Mouse (Mus musculus) erythroid progenitor cell, adult 5-6 weeks (primary cell): ENCODE data around the gene Bach2. TPM values are rescaled to one million over a fixed set of nuclear protein-coding genes. Genes with fewer than 3 reads are reported as not detected.

ENCODE experiments used
- ATAC-seq: replicated peaks from 2 replicates; pipeline ENCODE4 v1.8.0; 2016; ENCODE audit warnings: moderate number of reproducible peaks, mild to moderate bottlenecking, moderate TSS enrichment, inconsistent platforms; ENCODE audit not compliant: poor library complexity, low FRiP score, severe bottlenecking
- total RNA-seq, 2 experiments: library from RNA; stranded (forward) in 1 of 2; stranded (reverse) in 1 of 2; fragments of 150-400 nt in 1 of 2; fragments of 186-747, 209-891 nt in 1 of 2; gene quantifications; 2 replicates each; pipeline versions ENCODE4 v1.2.3 to v1.2.4; 2015 to 2017; ENCODE audit warnings: low replicate concordance in 2 of 2

The Bach2 gene
- total RNA-seq, 2 experiments from 2014 or later = 2.1 to 14.7 TPM

DNA sequence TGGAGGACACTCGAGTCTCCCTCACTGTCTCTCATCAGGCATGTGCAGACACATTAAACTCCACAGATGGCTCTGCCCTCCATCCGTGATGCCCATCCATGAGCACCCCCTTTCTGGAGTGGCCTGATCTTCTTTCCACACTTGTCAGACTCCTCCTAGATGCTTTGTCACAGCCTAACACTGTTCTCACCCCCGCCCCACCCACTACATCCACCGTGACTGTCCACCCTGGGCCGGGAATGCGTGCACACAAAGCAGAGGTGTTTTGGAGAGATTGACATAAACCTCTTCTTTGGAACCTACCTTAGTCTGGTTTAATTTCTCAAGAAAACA, 202.1 kb downstream of the Bach2 start:
- ATAC-seq = no peak

GRCm38 (mm10) chr4:32444671-32445196, 206.1 kb downstream of the Bach2 start:
- ATAC-seq = no peak

DNA sequence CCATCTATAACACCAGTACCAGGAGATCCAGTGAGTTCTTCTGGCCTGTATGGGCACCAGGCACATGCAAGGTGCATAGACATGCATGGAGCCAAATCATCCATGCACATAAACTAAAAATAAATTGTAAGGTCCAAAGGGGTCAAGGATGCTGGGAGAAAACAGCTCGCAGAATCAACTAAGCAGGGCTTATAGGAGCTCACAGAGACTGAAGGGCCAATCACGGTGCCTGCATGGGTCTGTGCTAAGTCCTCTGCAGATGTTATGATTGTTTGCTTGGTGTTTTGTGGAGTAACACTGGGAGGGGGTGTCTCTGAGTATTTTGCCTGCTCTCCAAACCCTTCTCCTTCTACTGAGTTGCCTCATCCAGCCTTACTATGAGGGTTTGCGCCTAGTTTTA, 209.2 kb downstream of the Bach2 start:
- ATAC-seq = no peak

- ATAC-seq = no peak
These were observed 223.4 kb downstream of the Bach2 start for GRCm38 (mm10) chr4:32461986-32462385.

- ATAC-seq = no peak
These were observed 224.5 kb downstream of the Bach2 start for GRCm38 (mm10) chr4:32463065-32463464.

- ATAC-seq = no peak
These were observed 225.9 kb downstream of the Bach2 start for GRCm38 (mm10) chr4:32464540-32464939.

- ATAC-seq = no peak
These were observed 227.4 kb downstream of the Bach2 start for GRCm38 (mm10) chr4:32466031-32466430.

GRCm38 (mm10) chr4:32477977-32478660, 239.5 kb downstream of the Bach2 start:
- no peak for ATAC-seq

- ATAC-seq = no peak
These were observed 240.6 kb downstream of the Bach2 start for GRCm38 (mm10) chr4:32479231-32479630.

DNA sequence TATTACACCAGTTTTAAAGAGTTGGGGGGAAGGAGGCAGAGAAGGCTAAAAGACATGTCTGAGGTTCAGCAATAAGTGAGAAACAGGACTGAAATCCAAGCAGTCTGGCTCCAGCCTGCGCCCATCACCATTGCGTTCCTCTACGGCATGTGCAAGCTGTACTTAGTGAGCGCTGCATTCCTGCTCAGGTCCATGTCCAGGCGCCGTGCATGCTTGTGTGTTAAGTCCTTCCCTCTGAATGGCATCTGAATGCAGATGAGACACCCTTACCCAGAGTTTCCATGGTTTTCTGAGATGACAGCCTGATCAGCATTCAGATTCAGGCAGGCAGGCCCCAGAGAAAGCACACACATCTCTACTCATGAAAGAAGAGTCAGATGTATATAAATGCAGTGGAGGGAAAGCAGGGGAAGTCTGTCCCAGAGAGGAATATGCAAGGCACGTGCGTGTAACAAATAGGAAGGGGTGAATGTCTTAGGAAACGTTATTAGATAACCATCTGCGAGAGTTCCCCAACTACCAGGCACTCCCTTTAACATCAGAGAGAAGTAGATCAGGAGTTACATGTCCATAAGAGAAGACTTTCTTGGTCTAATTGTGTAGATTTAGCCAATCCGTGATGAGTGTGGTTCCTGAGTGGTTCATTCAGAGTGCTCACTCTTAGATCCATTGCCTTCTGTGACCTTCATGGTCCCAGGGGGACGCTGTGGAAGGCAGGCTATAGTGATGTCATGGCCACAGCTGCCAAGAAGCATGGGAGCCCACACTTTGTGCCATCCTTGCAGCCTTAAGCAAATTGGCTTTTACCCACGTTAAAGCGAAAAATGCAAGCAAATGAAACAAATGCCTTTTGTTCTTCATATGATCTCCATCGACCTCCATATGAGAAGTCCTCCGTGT, 241.4 kb downstream of the Bach2 start:
- ATAC-seq = no peak

DNA sequence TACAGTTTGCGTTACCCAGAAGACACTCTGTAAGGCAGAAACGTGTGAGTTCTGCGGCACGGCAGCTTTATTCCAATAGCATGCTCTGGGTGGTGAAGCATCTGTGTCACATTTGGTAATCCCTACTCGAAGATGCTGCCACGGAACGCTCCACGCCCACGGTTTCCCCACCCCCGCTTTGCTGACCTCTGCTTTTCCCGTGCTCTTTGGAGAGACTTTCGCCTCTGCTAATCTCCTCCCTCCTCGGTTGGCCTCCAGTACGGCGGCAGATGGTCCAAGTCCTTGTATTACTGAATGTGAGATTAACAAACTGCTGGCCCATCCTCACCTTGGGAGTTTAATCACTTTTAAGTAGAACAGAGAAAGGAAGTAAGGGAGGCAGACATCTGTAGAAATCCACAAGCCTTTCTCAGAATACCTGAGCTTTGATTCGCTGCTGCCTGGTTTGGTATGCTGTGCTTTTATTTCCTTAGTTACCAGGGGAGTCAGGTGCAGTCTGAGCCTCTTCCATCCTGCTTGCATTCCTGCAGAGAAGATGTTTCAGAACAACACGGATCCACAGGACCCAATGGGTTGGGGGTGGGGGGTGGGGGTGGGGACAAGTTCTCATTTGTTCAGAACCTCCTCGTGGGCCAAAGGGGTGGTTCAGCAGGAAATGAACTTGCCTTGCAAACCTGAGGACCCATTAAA, 242.9 kb downstream of the Bach2 start:
- no peak for ATAC-seq

- no peak for ATAC-seq
These were observed 243.5 kb downstream of the Bach2 start for GRCm38 (mm10) chr4:32482138-32482537.

- ATAC-seq = no peak
These were observed 244.3 kb downstream of the Bach2 start for GRCm38 (mm10) chr4:32482936-32483335.

- no peak for ATAC-seq
These were observed 247.2 kb downstream of the Bach2 start for GRCm38 (mm10) chr4:32485848-32486247.

- no peak for ATAC-seq
These were observed 248.2 kb downstream of the Bach2 start for GRCm38 (mm10) chr4:32486654-32487398.

- no peak for ATAC-seq
These were observed 250.6 kb downstream of the Bach2 start for GRCm38 (mm10) chr4:32489186-32489585.

DNA sequence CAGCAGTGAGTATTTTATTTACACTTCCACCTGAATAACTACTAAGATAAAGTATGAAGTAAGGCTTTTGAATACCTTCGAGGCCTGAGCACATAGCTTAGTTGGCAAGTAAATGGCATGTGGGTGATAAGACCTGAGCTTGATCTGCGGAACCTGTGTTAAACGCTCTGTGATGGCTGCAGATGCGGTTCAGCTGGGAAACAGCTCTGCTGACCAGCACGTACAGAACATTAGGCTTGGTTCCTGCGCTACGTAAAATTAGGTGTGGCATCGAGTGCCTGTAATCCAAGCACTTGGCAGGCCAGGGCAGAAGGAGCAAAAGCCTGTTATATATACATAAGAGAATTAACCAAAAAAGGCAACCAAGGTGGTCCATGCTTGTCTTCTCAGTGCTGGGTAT, 252.6 kb downstream of the Bach2 start:
- no peak for ATAC-seq

DNA sequence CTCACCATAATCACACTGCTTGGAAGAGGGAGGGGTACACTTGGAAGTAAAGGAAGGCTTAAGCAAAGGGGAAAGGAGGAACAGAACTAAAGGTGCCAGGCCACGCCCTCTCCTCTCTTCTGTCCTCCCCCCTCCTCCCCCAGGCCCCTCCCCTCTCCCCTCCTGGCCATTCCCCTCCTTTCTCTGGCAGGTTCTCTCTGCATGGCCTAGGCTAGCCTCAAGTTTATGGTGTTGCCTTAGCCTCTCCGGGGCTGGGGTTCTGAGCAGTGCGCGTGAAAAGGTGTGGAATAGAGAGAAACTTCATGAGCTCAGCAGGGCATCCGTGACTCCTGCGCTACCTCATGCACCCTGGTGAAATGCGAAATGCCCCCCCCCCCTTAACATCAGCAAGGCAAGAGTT, 254.2 kb downstream of the Bach2 start:
- no peak for ATAC-seq

GRCm38 (mm10) chr4:32501780-32502179, 263.2 kb downstream of the Bach2 start:
- no peak for ATAC-seq

DNA sequence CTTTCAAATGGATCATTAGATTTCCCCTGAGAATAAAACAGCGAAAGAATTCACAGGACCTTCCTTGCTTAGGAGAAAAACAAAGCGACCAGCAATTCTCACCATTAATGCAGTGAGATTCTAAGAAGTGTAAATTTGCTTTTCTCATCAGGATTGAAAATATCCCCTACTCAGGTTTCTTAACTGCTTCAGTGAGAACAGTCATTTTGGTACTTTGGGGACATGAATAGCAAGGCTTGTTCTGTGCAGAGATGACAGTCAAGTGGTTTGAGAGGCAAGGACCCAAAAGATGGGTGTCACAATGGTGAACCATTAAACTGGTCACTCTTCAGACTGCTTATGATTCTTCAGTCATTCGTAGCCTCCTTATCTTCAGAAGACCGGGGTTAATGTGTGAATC, 263.6 kb downstream of the Bach2 start:
- ATAC-seq = no peak
